Mouse (Mus musculus): ENCODE results near the gene Glis3.

GRCm38 (mm10) chr19:28493605-28494260 is 186.1 kb downstream of the Glis3 start:
- TF ChIP-seq CTCF (IDR thresholded peaks at IDR 0.05; ENCODE audit: low read depth) (no peak), EP300 (IDR thresholded peaks at IDR 0.05; ENCODE audit: low read depth) (no peak)

Data from liver, embryonic 14.5 days (tissue).